Mouse (Mus musculus) thymus, adult 2 months (tissue): Measurements from ENCODE around the gene Nav3.

Source experiments
- CTCF ChIP-seq: fragments of 200-500 bp; IDR thresholded peaks from 2 replicates; pipeline ENCODE4 v1.5.1; 2012; ENCODE audit warnings: mild to moderate bottlenecking, control low read depth, low read length, moderate library complexity, borderline replicate concordance; ENCODE audit not compliant: control insufficient read depth, poor library complexity, insufficient read depth; ENCODE audit errors: extremely low read depth
- POLR2A ChIP-seq: fragments of 200-500 bp; IDR thresholded peaks from 2 replicates; pipeline ENCODE4 v1.6.1; 2012; ENCODE audit warnings: mild to moderate bottlenecking, low read length, control low read depth, moderate library complexity; ENCODE audit not compliant: control insufficient read depth, poor library complexity, insufficient read depth; ENCODE audit errors: extremely low read depth

- TF ChIP-seq CTCF, result no peak
- TF ChIP-seq POLR2A, result no peak
These were observed 295.1 kb downstream of the Nav3 start for GRCm38 (mm10) chr10:110160894-110161293.
